Mouse (Mus musculus) myocyte (in vitro differentiated cells): Measurements from ENCODE around the gene Plekhm1.

Experiments used
- E2F4 ChIP-seq: IDR thresholded peaks from one replicate; pipeline ENCODE4 v1.6.1; 2011; ENCODE audit warnings: mild to moderate bottlenecking, control low read depth, moderate library complexity; ENCODE audit not compliant: insufficient read depth
- MAX ChIP-seq: IDR thresholded peaks from one replicate; pipeline ENCODE4 v1.6.1; 2011; ENCODE audit warnings: low read depth, mild to moderate bottlenecking, control low read depth
- POLR2A ChIP-seq: IDR thresholded peaks from one replicate; pipeline ENCODE4 v1.6.1; 2011; ENCODE audit warnings: low read depth, mild to moderate bottlenecking, control low read depth, moderate library complexity; ENCODE audit not compliant: insufficient read length
- POLR2AphosphoS2 ChIP-seq: IDR thresholded peaks from one replicate; pipeline ENCODE4 v1.6.1; 2011; ENCODE audit warnings: low read depth, control low read depth; ENCODE audit not compliant: insufficient read length
- REST ChIP-seq: IDR thresholded peaks from one replicate; pipeline ENCODE4 v1.6.1; 2011; ENCODE audit warnings: mild to moderate bottlenecking, control low read depth, moderate library complexity; ENCODE audit not compliant: insufficient read depth, insufficient read length
- TCF12 ChIP-seq: IDR thresholded peaks from one replicate; pipeline ENCODE4 v1.6.1; 2011; ENCODE audit warnings: mild to moderate bottlenecking, control low read depth; ENCODE audit not compliant: poor library complexity, insufficient read depth, severe bottlenecking
- USF1 ChIP-seq: IDR thresholded peaks from one replicate; pipeline ENCODE4 v1.6.1; 2011; ENCODE audit warnings: low read depth, mild to moderate bottlenecking, control low read depth, moderate library complexity

GRCm38 (mm10) chr11:103372561-103372960 lies 39.9 kb downstream of the Plekhm1 start:
- no peak for TF ChIP-seq USF1
- TF ChIP-seq REST: no peak
- no peak for TF ChIP-seq POLR2A
- no peak for TF ChIP-seq E2F4
- TF ChIP-seq POLR2AphosphoS2: no peak
- no peak for TF ChIP-seq MAX
- no peak for TF ChIP-seq TCF12
